Mouse (Mus musculus): ENCODE data around the gene Tor4a. TPM values are rescaled to one million over a fixed set of nuclear protein-coding genes. Genes with fewer than 3 reads are reported as not detected.
A peak's percentile ranks its signal among the peaks of the same experiment; 100 is the strongest.

The Tor4a gene
- total RNA-seq (2021) = 1 to 10 TPM; 1.8 to 2.4 TPM
- long read RNA-seq = 0 reads

GRCm38 (mm10) chr2:25196172-25196954 is at the start of gene Tor4a:
TSS of gene Tor4a (minus strand) at chr2:25196886.
- peak in 1 of 2 experiments; percentile 33 for DNase-seq (ENCODE audit: low spot score in 2 of 2)

- DNase-seq (ENCODE audit: low spot score in 2 of 2) = no peak
Measured at GRCm38 (mm10) chr2:25244144-25244543, 47.5 kb upstream of the Tor4a start.

GRCm38 (mm10) chr2:25243342-25243741 is 46.7 kb upstream of the Tor4a start:
- no peak for DNase-seq (ENCODE audit: low spot score in 2 of 2)

GRCm38 (mm10) chr2:25242101-25242506 is 45.4 kb upstream of the Tor4a start, which contains the start of the genes Rnf208 and Cysrt1:
TSS of gene Rnf208 (plus strand) at chr2:25242255.
TSS of gene Cysrt1 (minus strand) at chr2:25242452.
- DNase-seq (ENCODE audit: low spot score in 2 of 2) = peak; percentile 35 to 60

- no peak for DNase-seq (ENCODE audit: low spot score in 2 of 2)
Measured at GRCm38 (mm10) chr2:25241438-25241775, 44.7 kb upstream of the Tor4a start.

GRCm38 (mm10) chr2:25240723-25241437 is 44.2 kb upstream of the Tor4a start:
- DNase-seq (ENCODE audit: low spot score in 2 of 2) = peak; percentile 46 to 66

- DNase-seq (ENCODE audit: low spot score in 2 of 2) = no peak
Measured at GRCm38 (mm10) chr2:25240310-25240709, 43.6 kb upstream of the Tor4a start.

GRCm38 (mm10) chr2:25239766-25240165 is 43.1 kb upstream of the Tor4a start:
- no peak for DNase-seq (ENCODE audit: low spot score in 2 of 2)

GRCm38 (mm10) chr2:25238106-25238505 is 41.4 kb upstream of the Tor4a start:
- DNase-seq (ENCODE audit: low spot score in 2 of 2) = no peak

- DNase-seq (ENCODE audit: low spot score in 2 of 2) = no peak
Measured at GRCm38 (mm10) chr2:25237522-25237921, 40.8 kb upstream of the Tor4a start.

GRCm38 (mm10) chr2:25236614-25237013 is 39.9 kb upstream of the Tor4a start, which contains the start of gene Rnf224:
TSS of gene Rnf224 (minus strand) at chr2:25236787.
- no peak for DNase-seq (ENCODE audit: low spot score in 2 of 2)

GRCm38 (mm10) chr2:25234551-25235220 is 38.0 kb upstream of the Tor4a start:
- DNase-seq (ENCODE audit: low spot score in 2 of 2) = no peak

- no peak for DNase-seq (ENCODE audit: low spot score in 2 of 2)
Measured at GRCm38 (mm10) chr2:25234050-25234449, 37.4 kb upstream of the Tor4a start, which contains the start of gene Slc34a3. TSS of gene Slc34a3 (minus strand) at chr2:25234364.

- no peak for DNase-seq (ENCODE audit: low spot score in 2 of 2)
Measured at GRCm38 (mm10) chr2:25233421-25233820, 36.7 kb upstream of the Tor4a start.

GRCm38 (mm10) chr2:25231038-25231437 is 34.4 kb upstream of the Tor4a start:
- no peak for DNase-seq (ENCODE audit: low spot score in 2 of 2)

GRCm38 (mm10) chr2:25230581-25230980 is 33.9 kb upstream of the Tor4a start:
- no peak for DNase-seq (ENCODE audit: low spot score in 2 of 2)

- DNase-seq (ENCODE audit: low spot score in 2 of 2) = no peak
Measured at GRCm38 (mm10) chr2:25229582-25229981, 32.9 kb upstream of the Tor4a start.

- no peak for DNase-seq (ENCODE audit: low spot score in 2 of 2)
Measured at GRCm38 (mm10) chr2:25228995-25229530, 32.4 kb upstream of the Tor4a start.

- peak; percentile 79 to 86 for DNase-seq (ENCODE audit: low spot score in 2 of 2)
Measured at GRCm38 (mm10) chr2:25228431-25228889, 31.8 kb upstream of the Tor4a start.

GRCm38 (mm10) chr2:25227406-25227805 is 30.7 kb upstream of the Tor4a start:
- DNase-seq (ENCODE audit: low spot score in 2 of 2) = no peak

- peak; percentile 58 to 67 for DNase-seq (ENCODE audit: low spot score in 2 of 2)
Measured at GRCm38 (mm10) chr2:25226864-25227263, 30.2 kb upstream of the Tor4a start.

All from layer of hippocampus, postnatal 10 days (tissue).